Mouse (Mus musculus): Measurements from ENCODE around the gene Faap100. TPM values are rescaled to one million over a fixed set of nuclear protein-coding genes. Genes with fewer than 3 reads are reported as not detected.
"Not testable (repeated sequence)": the region's sequence is repeated elsewhere in the genome, so short reads cannot be mapped to it uniquely, and the experiment has no call there.

Gene Faap100
- polyA plus RNA-seq (2015; fragmentation: Nextera tagmentation; extraction: Ambion mirVana): 72.1 and 74.1 TPM in 2 replicates

GRCm38 (mm10) chr11:120378611-120379540 lies at the start of gene Faap100:
Gene Faap100, minus strand, starts transcription at chr11:120378764.
- no peaks in the 10 kb centered on the region for H3K9me3 ChIP-seq
- H3K4me3 ChIP-seq: peak within 1 kb of the TSS; percentile 93
- peaks cover 59% of the 10 kb centered on the region for H3K36me3 ChIP-seq
- peak within 1 kb of the TSS; percentile 96 for H3K4me2 ChIP-seq (replicated peaks)
- H3K4me1 ChIP-seq: peaks cover 24% of the 10 kb centered on the region
- ATAC-seq (replicated peaks): peak; percentile 87
- H3K9ac ChIP-seq (replicated peaks): peak within 1 kb of the TSS; percentile 87
- WGBS: 9% methylated on average over 54 of the region's 54 CpGs
- H3K27me3 ChIP-seq: no peaks in the 10 kb centered on the region
- peak within 1 kb of the TSS; percentile 59 for H3K27ac ChIP-seq (replicated peaks)

GRCm38 (mm10) chr11:120426727-120427126 lies 48.2 kb upstream of the Faap100 start:
- peaks cover 69% of the 10 kb centered on the region for H3K36me3 ChIP-seq

GRCm38 (mm10) chr11:120423569-120424295 lies 45.2 kb upstream of the Faap100 start:
- 69% methylated on average over 9 of the region's 9 CpGs for WGBS
- no peak overlapping the region for H3K9ac ChIP-seq (replicated peaks)
- H3K4me3 ChIP-seq: no peak overlapping the region
- H3K36me3 ChIP-seq: peaks cover 72% of the 10 kb centered on the region
- H3K27me3 ChIP-seq: no peaks in the 10 kb centered on the region
- no peaks in the 10 kb centered on the region for H3K4me1 ChIP-seq
- no peak for ATAC-seq (replicated peaks)
- no peaks in the 10 kb centered on the region for H3K9me3 ChIP-seq
- no peak overlapping the region for H3K4me2 ChIP-seq (replicated peaks)
- no peak overlapping the region for H3K27ac ChIP-seq (replicated peaks)

More at GRCm38 (mm10) chr11:120426727-120427126, 48.2 kb upstream of the Faap100 start:
- H3K9me3 ChIP-seq: no peaks in the 10 kb centered on the region
- H3K4me3 ChIP-seq: no peak overlapping the region
- ATAC-seq (replicated peaks): no peak
- WGBS: 90% methylated on average over 3 of the region's 3 CpGs
- no peaks in the 10 kb centered on the region for H3K4me1 ChIP-seq
- H3K27me3 ChIP-seq: no peaks in the 10 kb centered on the region
- no peak overlapping the region for H3K9ac ChIP-seq (replicated peaks)
- H3K27ac ChIP-seq (replicated peaks): no peak overlapping the region
- H3K4me2 ChIP-seq (replicated peaks): no peak overlapping the region

DNA sequence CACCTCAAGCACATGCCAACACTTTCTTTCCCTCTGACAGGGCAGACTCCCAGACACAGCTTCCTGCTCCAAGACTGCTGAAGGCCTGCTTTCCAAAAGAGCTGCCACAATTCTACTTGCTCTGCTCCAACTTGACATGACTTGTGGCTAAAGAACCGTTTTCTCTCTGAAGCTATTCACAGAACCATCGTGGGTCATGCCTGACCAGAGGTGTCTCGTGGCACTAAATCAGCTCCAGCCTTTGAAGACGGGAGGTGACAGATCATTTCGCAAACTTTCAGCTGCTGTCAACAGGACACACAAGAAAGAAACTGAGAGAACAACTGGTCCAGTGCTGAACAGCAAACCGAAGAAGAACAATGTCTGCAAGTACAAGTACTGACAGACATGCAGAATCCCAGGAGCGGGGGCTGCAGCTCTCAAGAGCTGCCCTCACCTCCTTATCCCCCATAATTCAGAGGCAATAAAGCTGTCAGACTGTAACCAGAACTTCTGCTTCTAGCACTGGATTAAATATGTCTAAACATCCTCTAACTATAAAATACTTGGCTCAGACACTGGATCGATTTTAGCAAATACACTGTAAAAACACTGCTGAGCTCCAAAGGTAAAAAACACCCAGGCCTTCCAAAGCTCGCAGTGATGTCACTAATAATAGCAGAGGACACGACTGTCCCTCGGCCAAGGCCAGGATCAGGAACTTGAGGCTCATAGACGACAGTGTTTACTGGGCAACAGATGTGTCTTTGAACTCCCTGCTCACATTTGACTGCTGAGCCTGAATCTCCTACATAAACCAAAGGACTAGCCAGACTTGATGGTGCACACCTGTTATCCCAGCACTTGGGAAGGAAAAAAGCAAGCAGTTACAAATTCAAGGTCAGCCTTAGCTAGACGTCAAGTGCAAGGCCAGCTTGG lies 44.3 kb upstream of the Faap100 start:
- no peak overlapping the region for H3K4me2 ChIP-seq (replicated peaks)
- no peak for ATAC-seq (replicated peaks)
- no peak overlapping the region for H3K4me3 ChIP-seq
- whole genome bisulfite sequencing: 90% methylated on average over 13 of the region's 13 CpGs
- H3K27me3 ChIP-seq: no peaks in the 10 kb centered on the region
- H3K4me1 ChIP-seq: no peaks in the 10 kb centered on the region
- no peak overlapping the region for H3K9ac ChIP-seq (replicated peaks)
- H3K36me3 ChIP-seq: peaks cover 72% of the 10 kb centered on the region
- no peaks in the 10 kb centered on the region for H3K9me3 ChIP-seq
- no peak overlapping the region for H3K27ac ChIP-seq (replicated peaks)

GRCm38 (mm10) chr11:120418592-120418991 lies 40.0 kb upstream of the Faap100 start:
- WGBS: 100% methylated on average over 1 of the region's 1 CpGs
- no peak for ATAC-seq (replicated peaks)
- H3K9me3 ChIP-seq: no peaks in the 10 kb centered on the region
- peaks cover 72% of the 10 kb centered on the region for H3K36me3 ChIP-seq
- no peak overlapping the region for H3K9ac ChIP-seq (replicated peaks)
- H3K27me3 ChIP-seq: no peaks in the 10 kb centered on the region
- no peak overlapping the region for H3K4me2 ChIP-seq (replicated peaks)
- H3K27ac ChIP-seq (replicated peaks): no peak overlapping the region
- H3K4me3 ChIP-seq: no peak overlapping the region
- no peaks in the 10 kb centered on the region for H3K4me1 ChIP-seq

DNA sequence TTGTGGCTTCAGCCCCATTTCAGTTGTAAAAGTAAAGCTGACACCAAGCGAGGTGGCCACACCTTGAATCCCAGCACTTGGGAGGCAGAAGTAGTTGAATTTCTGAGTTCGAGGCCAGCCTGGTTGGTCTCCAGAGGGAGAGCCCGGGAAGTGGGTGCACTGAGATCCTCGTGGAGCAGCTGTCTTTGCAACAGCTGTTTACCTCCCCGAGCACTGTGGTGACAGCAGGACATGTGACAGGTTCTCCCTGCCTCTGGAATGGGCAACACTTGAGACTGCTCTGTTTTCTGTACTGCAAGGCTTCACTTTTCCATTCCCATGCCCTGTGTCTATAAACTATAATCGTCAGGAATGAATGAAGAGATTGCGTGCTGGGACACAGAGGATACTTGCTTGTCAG lies 39.3 kb upstream of the Faap100 start:
- no peaks in the 10 kb centered on the region for H3K27me3 ChIP-seq
- H3K4me2 ChIP-seq (replicated peaks): no peak overlapping the region
- ATAC-seq (replicated peaks): no peak
- H3K27ac ChIP-seq (replicated peaks): no peak overlapping the region
- H3K4me1 ChIP-seq: no peaks in the 10 kb centered on the region
- WGBS: 92% methylated on average over 7 of the region's 7 CpGs
- no peak overlapping the region for H3K4me3 ChIP-seq
- H3K36me3 ChIP-seq: peaks cover 79% of the 10 kb centered on the region
- no peak overlapping the region for H3K9ac ChIP-seq (replicated peaks)
- H3K9me3 ChIP-seq: no peaks in the 10 kb centered on the region

DNA sequence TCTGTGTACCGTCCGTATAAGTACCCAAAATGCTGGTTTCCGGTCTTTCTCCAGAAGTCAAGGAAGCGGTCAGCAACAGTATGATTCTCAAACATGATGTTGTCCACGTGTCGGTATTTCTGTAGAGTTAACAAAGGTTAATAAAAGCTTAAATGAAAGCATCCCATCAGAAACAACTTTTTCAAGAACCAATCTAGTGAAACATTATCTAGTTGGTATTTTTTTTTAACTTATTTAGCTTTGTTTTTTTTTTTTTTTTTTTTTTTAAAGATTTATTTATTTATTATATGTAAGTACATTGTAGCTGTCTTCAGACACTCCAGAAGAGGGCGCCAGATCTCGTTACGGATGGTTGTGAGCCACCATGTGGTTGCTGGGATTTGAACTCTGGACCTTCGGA lies 35.1 kb upstream of the Faap100 start:
- H3K4me2 ChIP-seq (replicated peaks); H3K9ac ChIP-seq (replicated peaks); H3K4me1 ChIP-seq; H3K9me3 ChIP-seq; ATAC-seq (replicated peaks); H3K27me3 ChIP-seq; H3K4me3 ChIP-seq; H3K27ac ChIP-seq (replicated peaks): not testable (repeated sequence)
- 95% methylated on average over 7 of the region's 10 CpGs for WGBS
- H3K36me3 ChIP-seq: peaks cover 88% of the 10 kb centered on the region

GRCm38 (mm10) chr11:120406445-120406844 lies 27.9 kb upstream of the Faap100 start:
- Histone ChIP-seq H3K4me3 (no peak overlapping the region), H3K27ac (replicated peaks) (no peak overlapping the region), H3K36me3 (peaks cover 90% of the 10 kb centered on the region), H3K4me2 (replicated peaks) (no peak overlapping the region), H3K9me3 (no peaks in the 10 kb centered on the region), H3K27me3 (no peaks in the 10 kb centered on the region), H3K4me1 (no peaks in the 10 kb centered on the region), H3K9ac (replicated peaks) (no peak overlapping the region)
- no peak for ATAC-seq (replicated peaks)
- WGBS: 93% methylated on average over 1 of the region's 1 CpGs

GRCm38 (mm10) chr11:120405867-120406266 lies 27.3 kb upstream of the Faap100 start:
- H3K27ac ChIP-seq (replicated peaks): no peak overlapping the region
- no peak for ATAC-seq (replicated peaks)
- H3K36me3 ChIP-seq: peaks cover 89% of the 10 kb centered on the region
- no peaks in the 10 kb centered on the region for H3K27me3 ChIP-seq
- no peaks in the 10 kb centered on the region for H3K9me3 ChIP-seq
- no peak overlapping the region for H3K4me2 ChIP-seq (replicated peaks)
- no peak overlapping the region for H3K4me3 ChIP-seq
- no peaks in the 10 kb centered on the region for H3K4me1 ChIP-seq
- WGBS: 97% methylated on average over 3 of the region's 3 CpGs
- H3K9ac ChIP-seq (replicated peaks): no peak overlapping the region

GRCm38 (mm10) chr11:120404814-120405213 lies 26.2 kb upstream of the Faap100 start:
- no peaks in the 10 kb centered on the region for H3K4me1 ChIP-seq
- H3K4me2 ChIP-seq (replicated peaks): no peak overlapping the region
- no peak for ATAC-seq (replicated peaks)
- no peaks in the 10 kb centered on the region for H3K27me3 ChIP-seq
- 97% methylated on average over 1 of the region's 1 CpGs for WGBS
- H3K27ac ChIP-seq (replicated peaks): no peak overlapping the region
- no peaks in the 10 kb centered on the region for H3K9me3 ChIP-seq
- H3K4me3 ChIP-seq: no peak overlapping the region
- H3K36me3 ChIP-seq: peaks cover 88% of the 10 kb centered on the region
- no peak overlapping the region for H3K9ac ChIP-seq (replicated peaks)

- no peak for ATAC-seq (replicated peaks)
- 93% methylated on average over 2 of the region's 2 CpGs for WGBS
- no peak overlapping the region for H3K4me3 ChIP-seq
- H3K4me1 ChIP-seq: no peaks in the 10 kb centered on the region
- H3K27me3 ChIP-seq: no peaks in the 10 kb centered on the region
- no peaks in the 10 kb centered on the region for H3K9me3 ChIP-seq
- peaks cover 62% of the 10 kb centered on the region for H3K36me3 ChIP-seq
- H3K4me2 ChIP-seq (replicated peaks): no peak overlapping the region
- H3K27ac ChIP-seq (replicated peaks): no peak overlapping the region
- no peak overlapping the region for H3K9ac ChIP-seq (replicated peaks)
These were observed 20.8 kb upstream of the Faap100 start for GRCm38 (mm10) chr11:120399319-120399718.
